Mouse (Mus musculus) v-Abl transformed pro-B cells (cell line): ENCODE results near the gene Mfap4.

Experiments
- in situ Hi-C, 2 experiments: fragments of 400-800 bp; cut with MboI; formaldehyde crosslinking; loops; one replicate each; pipeline ENCODE4 v1.15.1; 2025; ENCODE audit not compliant: unreplicated experiment in 2 of 2

The Mfap4 gene

DNA sequence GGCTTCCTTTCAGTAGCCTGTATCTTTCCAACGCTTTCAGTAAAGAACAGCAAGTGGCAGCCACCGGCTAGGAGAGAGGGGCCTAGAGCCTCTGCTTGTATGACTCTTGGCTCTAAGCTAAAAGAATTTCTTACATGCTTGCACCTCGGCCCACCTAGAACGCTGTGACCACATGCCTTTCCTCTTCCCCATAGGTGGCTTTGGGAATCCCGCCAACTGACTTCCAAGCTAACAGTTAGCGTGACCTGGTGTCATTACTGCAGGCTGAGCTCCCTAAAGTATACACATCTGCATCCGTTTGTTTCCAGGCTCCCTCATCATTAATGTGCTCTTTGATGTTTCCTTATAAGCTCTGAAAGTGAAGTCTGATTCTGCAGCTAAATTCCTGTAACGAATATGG lies 18.7 kb downstream of the Mfap4 start:
- in situ Hi-C loops, result loop anchor here in 1 of 2 experiments (10.0 kb wide), 1 partner anchor 211 kb away; no protein-coding TSS in a partner anchor

GRCm38 (mm10) chr11:61504713-61505257 lies 19.6 kb downstream of the Mfap4 start, which contains the start of gene B9d1:
B9d1 (plus strand) TSS chr11:61505144.
- in situ Hi-C loops, result loop anchor here (5.0 to 10.0 kb wide), 5 partner anchors 87 to 312 kb away; no protein-coding TSS in a partner anchor

GRCm38 (mm10) chr11:61514953-61515352 lies 29.7 kb downstream of the Mfap4 start:
- in situ Hi-C loops, result no loop called here

GRCm38 (mm10) chr11:61517971-61518370 lies 32.7 kb downstream of the Mfap4 start:
- in situ Hi-C loops, result no loop called here

DNA sequence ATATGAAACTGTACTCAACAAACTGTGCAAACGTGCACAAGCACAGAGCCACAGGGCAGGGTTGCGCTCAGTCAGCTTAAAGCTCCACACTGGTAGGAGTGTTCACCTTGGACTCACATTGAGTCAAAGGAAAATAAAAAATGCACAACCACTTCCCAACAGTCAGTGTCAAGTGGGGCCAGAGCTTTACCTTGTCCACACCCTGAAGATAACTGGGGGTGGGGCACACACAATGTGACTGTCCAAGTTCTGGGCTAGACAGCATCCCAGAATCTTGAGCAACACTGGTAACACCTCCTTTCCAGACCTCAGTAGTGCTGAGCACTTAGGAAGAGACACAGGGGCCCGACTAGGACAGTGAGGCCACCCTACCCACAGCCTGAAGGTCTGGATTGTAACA lies 33.6 kb downstream of the Mfap4 start:
- in situ Hi-C loops, result no loop called here

GRCm38 (mm10) chr11:61519484-61520107 lies 34.4 kb downstream of the Mfap4 start:
- in situ Hi-C loops, result no loop called here

- in situ Hi-C loops, result no loop called here
These were observed 41.6 kb downstream of the Mfap4 start for GRCm38 (mm10) chr11:61526872-61527271.

- in situ Hi-C loops, result no loop called here
These were observed 44.1 kb downstream of the Mfap4 start for GRCm38 (mm10) chr11:61529268-61529713.

GRCm38 (mm10) chr11:61532820-61533219 lies 47.6 kb downstream of the Mfap4 start:
- in situ Hi-C loops, result no loop called here

- in situ Hi-C loops, result no loop called here
These were observed 48.3 kb downstream of the Mfap4 start for GRCm38 (mm10) chr11:61533571-61533970.

DNA sequence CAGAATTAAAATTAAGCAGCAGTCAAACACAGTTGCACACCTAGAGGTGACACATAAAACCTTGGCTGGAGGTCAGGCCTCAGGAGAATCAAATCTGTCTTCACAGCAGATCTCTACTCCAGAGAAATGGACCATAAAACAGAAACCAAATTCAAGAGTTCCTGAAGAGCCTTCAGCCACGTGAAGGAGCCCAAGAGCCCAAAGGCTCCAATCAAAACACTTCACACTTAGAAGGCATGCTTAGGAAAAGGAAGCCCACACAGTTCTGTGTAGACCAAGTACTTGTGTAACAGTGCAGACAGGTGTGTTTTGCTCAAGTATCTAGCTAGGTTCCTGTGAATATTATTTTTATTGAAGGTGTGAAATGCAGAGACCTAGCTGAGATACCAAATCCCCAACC lies 50.3 kb downstream of the Mfap4 start:
- in situ Hi-C loops, result no loop called here

DNA sequence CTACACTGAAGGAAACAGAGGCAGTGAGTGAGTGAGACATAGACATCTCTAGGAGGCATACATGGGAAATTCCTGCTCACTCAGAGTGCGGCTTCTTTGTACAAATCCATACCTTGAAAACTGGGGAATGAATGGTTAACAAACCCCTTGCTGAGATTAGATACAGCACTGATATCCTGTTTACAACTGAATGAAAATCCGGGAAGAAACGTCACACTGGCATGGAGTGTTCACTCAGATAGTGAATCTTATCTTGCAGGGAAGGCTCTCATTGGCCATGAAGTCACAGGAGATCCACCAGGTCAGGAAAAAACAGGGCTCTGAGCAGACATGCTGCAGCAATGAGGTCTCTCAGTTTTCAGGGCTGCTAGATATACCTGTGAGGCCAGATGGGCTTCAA lies 51.7 kb downstream of the Mfap4 start:
- in situ Hi-C loops, result no loop called here

- in situ Hi-C loops, result no loop called here
These were observed 52.1 kb downstream of the Mfap4 start for GRCm38 (mm10) chr11:61537362-61537761.
